Mouse (Mus musculus): ENCODE measurements at regions not wholly inside any gene's neighbourhood (a gene's known extent, or its start where the extent isn't known, plus 50 kb on each side); places are given as distances from the start of the nearest gene placed in this dataset.

GRCm38 (mm10) chr16:29946966-29947365, 117.2 kb upstream of the Hes1 start:
- no peaks in the 10 kb centered on the region for H3K36me3 ChIP-seq (ENCODE audit: insufficient read depth, low read length)
- no peak overlapping the region for H3K4me3 ChIP-seq (ENCODE audit: low read depth, low read length)
- no peak overlapping the region for H3K4me2 ChIP-seq (ENCODE audit: low read depth, low read length, poor library complexity, severe bottlenecking)
- no peak for ATAC-seq (ENCODE audit: low FRiP score)
- 0 out of 2 replicates have a peak, but pooled peaks cover 4% of the 10 kb centered on the region for H3K27me3 ChIP-seq (ENCODE audit: insufficient read depth, low read length)
- H3K9me3 ChIP-seq (ENCODE audit: low read length): no peaks in the 10 kb centered on the region
- peaks cover 6% of the 10 kb centered on the region; the same call in 1 of the 2 replicates for H3K4me1 ChIP-seq (ENCODE audit: insufficient read depth, low read length)
- no peak overlapping the region for H3K9ac ChIP-seq (replicated peaks; ENCODE audit: low read length, poor library complexity, severe bottlenecking)
- H3K27ac ChIP-seq (ENCODE audit: low read depth, low read length): no peak overlapping the region
- TF ChIP-seq CTCF (IDR thresholded peaks at IDR 0.05): no peak
- no peak for DNase-seq (ENCODE audit: low spot score)
- 78% methylated on average over 5 of the region's 5 CpGs for WGBS

GRCm38 (mm10) chr16:29947670-29948069, 116.5 kb upstream of the Hes1 start:
- Histone ChIP-seq H3K27ac (ENCODE audit: low read depth, low read length) (no peak overlapping the region), H3K9me3 (ENCODE audit: low read length) (no peaks in the 10 kb centered on the region), H3K4me3 (ENCODE audit: low read depth, low read length) (no peak overlapping the region), H3K4me2 (ENCODE audit: low read depth, low read length, poor library complexity, severe bottlenecking) (no peak overlapping the region), H3K36me3 (ENCODE audit: insufficient read depth, low read length) (no peaks in the 10 kb centered on the region), H3K9ac (replicated peaks; ENCODE audit: low read length, poor library complexity, severe bottlenecking) (no peak overlapping the region), H3K4me1 (ENCODE audit: insufficient read depth, low read length) (peaks cover 6% of the 10 kb centered on the region; the same call in 1 of the 2 replicates), H3K27me3 (ENCODE audit: insufficient read depth, low read length) (0 out of 2 replicates have a peak, but pooled peaks cover 4% of the 10 kb centered on the region)
- ATAC-seq (ENCODE audit: low FRiP score) (peak; percentile 62; the same call in 1 of the 2 replicates), DNase-seq (ENCODE audit: low spot score) (peak; percentile 54)
- no peak for TF ChIP-seq CTCF (IDR thresholded peaks at IDR 0.05)
- WGBS: 48% methylated on average over 5 of the region's 5 CpGs

GRCm38 (mm10) chr16:29950136-29950535, 114.0 kb upstream of the Hes1 start:
- WGBS: 18% methylated on average over 9 of the region's 9 CpGs
- no peak overlapping the region for H3K4me2 ChIP-seq (ENCODE audit: low read depth, low read length, poor library complexity, severe bottlenecking)
- H3K27ac ChIP-seq (ENCODE audit: low read depth, low read length): no peak overlapping the region
- peaks cover 6% of the 10 kb centered on the region; the same call in 1 of the 2 replicates for H3K4me1 ChIP-seq (ENCODE audit: insufficient read depth, low read length)
- DNase-seq (ENCODE audit: low spot score) (no peak), ATAC-seq (ENCODE audit: low FRiP score) (no peak)
- no peak overlapping the region for H3K9ac ChIP-seq (replicated peaks; ENCODE audit: low read length, poor library complexity, severe bottlenecking)
- H3K9me3 ChIP-seq (ENCODE audit: low read length): no peaks in the 10 kb centered on the region
- 0 out of 2 replicates have a peak, but pooled peaks cover 4% of the 10 kb centered on the region for H3K27me3 ChIP-seq (ENCODE audit: insufficient read depth, low read length)
- H3K36me3 ChIP-seq (ENCODE audit: insufficient read depth, low read length): no peaks in the 10 kb centered on the region
- no peak for TF ChIP-seq CTCF (IDR thresholded peaks at IDR 0.05)
- no peak overlapping the region for H3K4me3 ChIP-seq (ENCODE audit: low read depth, low read length)

GRCm38 (mm10) chr16:29950791-29951190, 113.4 kb upstream of the Hes1 start:
- ATAC-seq (ENCODE audit: low FRiP score): no peak

GRCm38 (mm10) chr16:29954700-29955099, 109.5 kb upstream of the Hes1 start:
- H3K27me3 ChIP-seq (ENCODE audit: insufficient read depth, low read length): no peaks in the 10 kb centered on the region
- WGBS: 93% methylated on average over 10 of the region's 10 CpGs
- DNase-seq (ENCODE audit: low spot score): no peak

More at GRCm38 (mm10) chr16:29950791-29951190, 113.4 kb upstream of the Hes1 start:
- H3K36me3 ChIP-seq (ENCODE audit: insufficient read depth, low read length): no peaks in the 10 kb centered on the region
- 0 out of 2 replicates have a peak, but pooled peaks cover 1% of the 10 kb centered on the region for H3K27me3 ChIP-seq (ENCODE audit: insufficient read depth, low read length)
- no peak for TF ChIP-seq CTCF (IDR thresholded peaks at IDR 0.05)
- 89% methylated on average over 4 of the region's 4 CpGs for WGBS
- no peak overlapping the region for H3K27ac ChIP-seq (ENCODE audit: low read depth, low read length)
- DNase-seq (ENCODE audit: low spot score): no peak
- no peak overlapping the region for H3K9ac ChIP-seq (replicated peaks; ENCODE audit: low read length, poor library complexity, severe bottlenecking)
- no peak overlapping the region for H3K4me3 ChIP-seq (ENCODE audit: low read depth, low read length)
- peaks cover 6% of the 10 kb centered on the region; the same call in 1 of the 2 replicates for H3K4me1 ChIP-seq (ENCODE audit: insufficient read depth, low read length)
- no peak overlapping the region for H3K4me2 ChIP-seq (ENCODE audit: low read depth, low read length, poor library complexity, severe bottlenecking)
- H3K9me3 ChIP-seq (ENCODE audit: low read length): no peaks in the 10 kb centered on the region

DNA sequence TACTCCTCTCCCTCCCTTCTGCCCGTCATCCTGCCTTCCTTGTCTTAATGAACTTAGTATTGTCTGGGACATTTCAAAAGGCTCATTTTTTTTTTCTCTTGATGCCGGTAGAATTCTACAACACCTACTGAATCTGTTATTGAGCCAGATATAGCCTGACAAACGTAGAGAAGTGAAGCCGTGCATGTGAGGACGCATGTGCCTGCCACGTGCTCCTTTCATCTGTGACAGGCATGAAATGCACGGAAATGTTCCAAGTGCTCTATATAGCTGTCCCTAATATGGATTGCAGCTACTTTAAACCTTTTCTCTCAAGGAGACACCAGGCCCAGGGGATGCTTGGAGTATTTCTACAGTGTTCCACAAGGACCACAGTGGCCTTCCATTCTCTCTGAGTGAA, 107.3 kb upstream of the Hes1 start:
- Histone ChIP-seq H3K9ac (replicated peaks; ENCODE audit: low read length, poor library complexity, severe bottlenecking) (no peak overlapping the region), H3K36me3 (ENCODE audit: insufficient read depth, low read length) (no peaks in the 10 kb centered on the region), H3K4me2 (ENCODE audit: low read depth, low read length, poor library complexity, severe bottlenecking) (no peak overlapping the region), H3K27me3 (ENCODE audit: insufficient read depth, low read length) (no peaks in the 10 kb centered on the region), H3K4me3 (ENCODE audit: low read depth, low read length) (no peak overlapping the region), H3K4me1 (ENCODE audit: insufficient read depth, low read length) (no peaks in the 10 kb centered on the region), H3K27ac (ENCODE audit: low read depth, low read length) (no peak overlapping the region), H3K9me3 (ENCODE audit: low read length) (no peaks in the 10 kb centered on the region)
- peak; percentile 38; the same call in 1 of the 2 replicates for ATAC-seq (ENCODE audit: low FRiP score)
- no peak for DNase-seq (ENCODE audit: low spot score)
- 42% methylated on average over 7 of the region's 7 CpGs for WGBS
- no peak for TF ChIP-seq CTCF (IDR thresholded peaks at IDR 0.05)

More at GRCm38 (mm10) chr16:29954700-29955099, 109.5 kb upstream of the Hes1 start:
- Histone ChIP-seq H3K4me2 (ENCODE audit: low read depth, low read length, poor library complexity, severe bottlenecking) (no peak overlapping the region), H3K27ac (ENCODE audit: low read depth, low read length) (no peak overlapping the region), H3K4me3 (ENCODE audit: low read depth, low read length) (no peak overlapping the region), H3K9me3 (ENCODE audit: low read length) (no peaks in the 10 kb centered on the region), H3K9ac (replicated peaks; ENCODE audit: low read length, poor library complexity, severe bottlenecking) (no peak overlapping the region), H3K4me1 (ENCODE audit: insufficient read depth, low read length) (no peaks in the 10 kb centered on the region), H3K36me3 (ENCODE audit: insufficient read depth, low read length) (no peaks in the 10 kb centered on the region)
- no peak for TF ChIP-seq CTCF (IDR thresholded peaks at IDR 0.05)
- ATAC-seq (ENCODE audit: low FRiP score): no peak

Data from midbrain, postnatal 0 days (tissue).